Mouse (Mus musculus) urinary bladder, adult 18-20 months (tissue): ENCODE results near the gene Nfatc2ip.

Experiments
- DNase-seq, 2 experiments: peaks; one replicate each; pipeline ENCODE4 v3.0.0; 2022; ENCODE audit warnings: low spot score in 2 of 2, mixed read lengths in 2 of 2

Nfatc2ip gene

DNA sequence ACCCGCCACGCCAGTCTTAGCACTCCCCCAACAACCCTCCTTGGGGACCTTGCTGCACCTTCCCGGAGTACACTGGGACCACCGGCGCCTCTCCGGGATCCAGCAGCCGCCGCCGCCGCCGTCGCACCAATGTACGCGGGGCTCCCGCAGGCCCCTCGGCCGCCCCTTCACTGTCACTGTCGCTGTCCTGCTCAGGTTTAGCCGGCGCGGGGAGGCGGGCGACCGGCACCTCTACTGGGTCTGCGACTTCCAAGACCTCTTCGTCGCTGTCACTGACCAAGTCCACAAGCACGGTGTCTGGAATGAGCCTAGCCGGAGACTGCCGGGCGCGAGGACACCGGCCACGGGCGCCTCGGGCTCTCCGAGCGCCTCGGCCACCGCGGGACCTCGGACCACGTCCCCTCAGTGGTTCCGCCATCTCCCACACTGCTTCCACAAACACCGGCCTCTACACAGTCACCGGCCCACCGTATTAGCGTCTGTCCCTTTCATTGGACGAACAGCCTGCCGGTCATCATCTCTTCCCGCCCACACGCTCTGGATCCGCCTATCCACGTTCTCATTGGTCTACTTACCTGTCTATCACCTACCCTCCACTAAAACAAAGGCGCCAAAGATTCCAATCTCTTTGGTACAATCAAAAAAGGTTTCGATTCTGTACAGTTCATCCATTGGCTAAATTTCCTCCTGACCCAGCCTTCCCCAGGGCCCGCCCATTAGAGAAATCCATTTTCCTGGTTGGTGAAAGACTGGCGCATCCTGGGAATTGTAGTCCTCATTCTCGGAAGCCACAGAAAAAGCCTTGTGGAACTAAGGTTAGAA lies at the start of gene Nfatc2ip:
Nfatc2ip (minus strand) TSS at position 440 of the 822 bp plus-strand sequence.
- DNase-seq: peak; percentile 92 to 95

- no peak for DNase-seq
Observed at GRCm38 (mm10) chr7:126446217-126446616, 49.7 kb upstream of the Nfatc2ip start.

DNA sequence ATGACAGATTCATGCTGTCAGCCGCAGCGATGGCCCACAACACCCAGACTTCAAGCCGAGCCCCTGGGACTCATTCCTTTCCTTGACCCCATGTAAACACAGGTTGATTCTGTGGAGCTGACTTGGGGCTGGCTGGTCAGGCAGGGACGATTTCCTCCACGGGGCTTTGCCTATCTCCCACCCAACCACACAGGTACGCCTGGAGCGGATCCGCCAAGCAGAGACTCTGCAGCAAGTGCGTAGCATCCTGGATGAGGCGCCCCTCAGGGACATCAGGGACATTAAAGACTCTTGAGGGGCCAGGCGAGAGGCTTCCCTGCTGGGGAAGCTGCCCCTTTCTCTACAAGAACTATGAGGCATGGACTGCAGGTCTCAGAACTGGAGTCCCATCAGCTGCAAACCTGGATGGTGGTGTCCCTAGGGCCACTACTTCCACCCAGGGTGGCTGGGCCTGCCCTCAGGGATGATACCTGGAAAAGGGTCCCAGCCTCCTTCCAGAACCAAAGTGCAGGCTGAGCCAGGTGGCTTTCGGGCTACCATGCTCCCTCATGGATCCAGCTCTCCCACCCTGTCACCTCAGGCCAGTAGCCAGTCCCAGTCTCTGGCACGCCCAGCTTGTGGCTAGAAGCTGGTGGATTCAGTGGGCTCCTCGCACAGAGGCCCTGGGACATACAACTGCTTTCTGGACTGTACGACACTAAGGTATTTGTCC lies 48.7 kb upstream of the Nfatc2ip start:
- DNase-seq: no peak

- DNase-seq: no peak
Observed at GRCm38 (mm10) chr7:126444536-126444935, 48.0 kb upstream of the Nfatc2ip start.

DNA sequence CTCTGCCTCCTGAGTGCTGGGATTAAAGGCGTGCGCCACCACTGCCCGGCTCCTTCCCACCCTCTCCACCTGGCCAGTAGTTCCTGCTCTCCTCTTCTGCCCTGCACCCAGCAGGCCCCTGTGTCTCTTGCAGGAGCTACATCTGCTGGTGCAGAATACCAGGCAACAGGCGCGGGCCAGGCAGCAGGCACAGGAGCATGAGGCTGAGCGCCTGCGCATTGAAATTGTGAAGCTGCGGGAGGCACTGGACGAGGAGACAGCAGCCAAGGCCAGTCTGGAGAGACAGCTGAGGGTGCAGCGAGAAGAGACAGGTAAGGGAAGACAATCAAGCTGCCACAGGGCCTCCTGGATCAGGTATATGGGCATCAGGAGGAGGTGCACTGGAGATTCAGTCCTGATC lies 47.5 kb upstream of the Nfatc2ip start:
- no peak for DNase-seq

GRCm38 (mm10) chr7:126440134-126440533 lies 43.6 kb upstream of the Nfatc2ip start:
- no peak for DNase-seq

- DNase-seq: peak in 1 of 2 experiments; percentile 33
Observed at GRCm38 (mm10) chr7:126436851-126437250, 40.3 kb upstream of the Nfatc2ip start.

GRCm38 (mm10) chr7:126435801-126436200 lies 39.3 kb upstream of the Nfatc2ip start:
- DNase-seq: no peak

DNA sequence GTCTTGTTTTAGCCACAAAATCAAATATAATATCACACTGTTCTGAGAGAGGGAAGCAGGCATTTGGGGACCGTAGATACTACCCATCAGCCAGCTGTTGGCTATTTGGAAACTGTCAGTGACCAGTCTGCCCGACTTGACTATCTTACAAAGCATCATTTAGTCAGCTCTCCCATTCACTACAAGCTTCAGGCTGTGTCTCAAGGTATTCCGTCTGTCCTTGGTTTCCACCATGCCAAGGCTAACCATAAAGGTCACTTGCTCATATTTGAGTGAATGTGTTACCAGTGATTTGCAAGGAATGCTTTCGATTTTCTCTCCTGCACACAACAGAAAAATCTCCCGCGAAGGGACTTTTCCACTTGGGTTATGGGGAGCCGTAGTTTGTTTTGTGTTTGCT lies 38.2 kb upstream of the Nfatc2ip start:
- no peak for DNase-seq

DNA sequence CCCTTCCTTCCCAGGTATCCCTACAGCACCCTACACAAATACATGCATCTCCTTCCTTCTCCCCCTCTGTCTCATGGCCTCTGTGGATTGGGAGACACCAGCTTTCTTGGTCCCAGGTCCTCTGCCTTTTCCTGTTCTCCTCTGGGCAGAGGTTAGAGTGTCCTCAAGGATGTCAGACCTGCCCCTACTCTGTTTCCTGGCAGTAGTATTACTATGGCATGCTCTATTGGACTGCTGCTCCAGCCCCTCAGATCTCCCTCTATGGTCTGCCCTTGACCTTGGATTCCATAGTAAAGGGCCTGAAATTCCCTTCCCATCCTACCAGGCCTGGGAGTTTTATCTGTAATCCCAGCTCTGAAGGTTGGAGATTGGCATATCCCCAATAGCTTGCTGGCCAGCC lies 33.6 kb upstream of the Nfatc2ip start:
- DNase-seq: no peak

- no peak for DNase-seq
Observed at GRCm38 (mm10) chr7:126429503-126429898, 33.0 kb upstream of the Nfatc2ip start.

DNA sequence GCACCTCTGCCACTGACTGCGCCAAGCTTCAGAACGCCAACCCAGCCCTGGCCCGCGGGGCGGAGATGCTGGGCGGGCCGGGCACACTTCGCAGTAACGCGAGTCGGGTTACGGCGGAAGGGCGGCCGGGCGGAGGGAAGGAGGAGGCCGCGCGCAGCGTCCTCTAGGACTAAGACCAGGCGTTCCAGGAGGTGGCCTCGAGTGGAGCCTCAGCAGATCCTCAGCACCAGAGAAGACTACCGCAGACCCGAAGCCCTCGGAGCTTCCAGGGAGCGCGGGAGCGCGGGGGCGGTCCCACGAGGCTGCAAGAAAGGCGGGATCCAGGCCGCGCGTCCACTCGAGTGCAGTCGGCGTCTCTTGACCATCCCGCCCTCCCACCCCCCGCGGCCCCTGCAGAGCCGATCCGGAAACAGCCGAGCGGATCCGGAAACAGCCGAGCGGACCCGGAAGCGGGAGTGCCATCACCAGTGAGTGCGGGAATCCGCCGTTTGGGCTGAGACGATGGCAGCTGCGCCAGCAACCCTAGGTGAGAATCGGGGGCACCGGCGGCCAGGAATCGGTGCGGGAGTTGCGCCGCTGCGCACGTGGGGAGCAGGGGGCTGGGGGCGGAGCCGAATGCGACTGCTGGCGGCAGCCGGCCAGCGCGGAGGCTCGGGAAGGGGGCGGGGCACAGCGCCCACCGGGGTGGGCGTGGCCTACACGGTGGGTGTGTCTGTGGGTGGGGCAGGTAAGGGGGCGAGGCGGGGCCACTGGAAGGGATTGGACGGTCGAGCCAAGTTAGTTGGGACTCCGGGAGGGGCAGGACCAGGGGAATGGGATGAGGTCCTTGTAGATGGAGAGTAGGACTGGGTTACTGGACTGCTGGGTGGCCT lies 32.3 kb upstream of the Nfatc2ip start, which contains the start of gene Rabep2:
Rabep2 (plus strand) TSS at position 129 of the 872 bp plus-strand sequence.
- DNase-seq: peak; percentile 91 to 98

GRCm38 (mm10) chr7:126428154-126428553 lies 31.6 kb upstream of the Nfatc2ip start:
- DNase-seq: no peak

DNA sequence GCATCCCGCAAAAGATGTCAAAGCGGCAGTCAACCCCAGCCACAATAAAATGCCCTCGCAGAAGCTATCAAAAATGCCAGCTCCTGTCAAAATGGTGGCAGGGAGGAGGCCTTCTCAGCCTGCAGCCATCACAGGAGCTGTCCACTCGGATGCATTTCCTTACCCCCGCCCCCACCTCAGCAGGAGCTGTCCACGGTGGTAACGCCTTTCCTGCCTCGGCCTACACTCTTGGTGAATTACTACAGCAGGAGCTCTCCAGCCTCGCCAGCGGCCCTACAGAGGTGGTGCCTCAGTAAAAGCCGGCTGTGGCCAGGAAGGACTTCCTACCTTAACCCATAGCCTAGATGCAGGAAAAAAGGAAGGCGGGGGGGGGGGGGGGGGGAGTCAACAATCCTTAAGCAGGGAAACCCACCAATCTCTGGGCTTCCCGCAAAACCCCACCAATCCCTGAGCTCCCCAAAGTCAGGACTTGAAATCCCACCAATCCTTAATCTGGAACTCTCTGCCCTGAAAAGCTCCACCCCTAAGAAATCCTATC lies 30.9 kb upstream of the Nfatc2ip start:
- DNase-seq: no peak

DNA sequence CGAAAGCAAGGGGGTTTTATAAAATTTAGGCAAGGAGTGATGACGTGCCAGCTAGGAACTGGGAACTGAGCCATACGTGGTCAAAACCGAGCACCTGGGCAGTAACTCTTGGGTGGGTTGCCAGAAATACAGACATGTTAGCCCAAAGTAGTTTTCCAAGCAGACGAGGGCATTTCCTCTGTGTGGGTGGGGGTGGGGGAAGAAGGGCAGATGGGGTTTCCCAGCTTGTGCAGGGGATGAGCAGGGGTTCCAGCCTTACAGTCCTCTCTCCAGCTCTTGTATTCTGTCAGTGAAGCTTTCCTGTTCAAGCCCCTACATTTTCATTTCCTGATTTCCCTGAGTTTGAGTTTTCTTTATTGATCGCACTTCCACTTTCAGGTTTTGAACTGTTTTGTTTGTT lies 27.6 kb upstream of the Nfatc2ip start:
- no peak for DNase-seq

DNA sequence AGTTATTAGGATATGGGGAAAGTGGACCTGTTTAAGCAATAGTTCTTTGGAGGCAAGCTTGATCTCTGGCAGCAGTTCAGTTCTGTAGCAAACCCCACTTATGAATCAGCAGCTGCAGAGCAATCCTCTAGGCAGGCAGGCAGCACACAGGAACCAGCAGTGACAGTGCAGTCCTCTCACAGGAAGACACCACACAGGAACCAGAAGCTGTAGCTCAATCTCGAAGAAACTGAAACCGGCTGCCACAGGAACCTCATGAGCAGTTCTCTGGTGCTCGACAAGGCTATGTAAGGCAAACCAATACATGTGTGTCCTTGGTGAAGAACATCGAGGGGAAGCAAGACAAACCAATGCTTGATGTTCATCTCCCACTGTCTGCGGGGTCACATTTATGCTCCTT lies 25.2 kb upstream of the Nfatc2ip start:
- no peak for DNase-seq

DNA sequence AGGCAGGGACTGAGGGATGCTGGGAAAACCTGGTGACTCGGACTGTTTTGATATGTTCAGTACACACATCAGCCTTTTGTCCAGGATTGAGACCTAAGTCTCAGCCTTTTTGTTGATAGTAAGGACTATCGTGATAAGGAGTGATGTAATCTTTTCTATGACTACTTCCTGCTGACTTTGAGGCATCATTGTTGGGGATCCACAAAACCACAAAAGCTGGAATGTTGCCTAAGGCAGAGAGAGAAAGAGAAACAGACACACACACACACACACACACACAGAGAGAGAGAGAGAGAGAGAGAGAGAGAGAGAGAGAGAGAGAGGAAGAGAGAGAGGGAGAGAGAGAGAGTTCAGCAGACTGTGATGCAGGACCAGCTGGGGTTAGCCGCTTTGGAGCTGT lies 22.0 kb upstream of the Nfatc2ip start:
- no peak for DNase-seq

DNA sequence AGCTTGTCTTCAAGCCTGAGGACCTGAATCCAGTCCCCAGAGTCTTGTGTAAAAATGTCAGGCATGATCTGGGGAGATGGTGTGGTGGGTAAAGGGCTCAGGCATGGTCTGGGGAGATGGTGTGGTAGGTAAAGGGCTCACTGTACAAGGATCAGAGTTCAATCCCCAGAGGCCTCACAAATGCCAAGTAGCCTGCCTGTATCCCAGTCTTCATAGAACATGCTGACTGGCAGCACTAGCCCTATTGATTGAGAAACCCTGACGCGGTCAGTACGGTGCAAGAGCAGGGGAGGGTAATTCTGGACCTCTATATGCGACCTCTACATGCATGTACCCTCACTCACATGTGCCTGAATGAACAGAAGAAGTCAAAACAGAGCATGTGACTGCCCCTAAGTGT lies 21.1 kb upstream of the Nfatc2ip start:
- DNase-seq: no peak

DNA sequence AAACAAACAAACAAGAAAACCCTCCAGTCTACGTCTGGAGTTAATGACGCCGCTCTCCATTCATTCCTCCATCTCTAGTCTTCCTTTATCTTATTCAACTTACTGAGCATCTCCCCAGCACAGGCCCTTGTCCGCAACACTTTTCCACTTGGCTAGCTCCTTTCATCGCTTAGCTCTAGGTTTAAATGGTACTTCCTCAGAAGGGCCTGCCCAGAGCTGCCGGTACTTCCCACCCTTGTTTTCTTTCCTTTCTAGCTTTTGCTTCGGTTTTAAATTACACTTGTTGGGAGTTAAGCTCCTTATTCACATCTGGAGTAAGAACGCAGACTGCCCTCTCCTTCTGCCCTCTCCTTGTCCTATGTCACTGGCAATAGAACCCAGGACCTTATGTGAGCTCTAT lies 20.5 kb upstream of the Nfatc2ip start:
- no peak for DNase-seq

- no peak for DNase-seq
Observed at GRCm38 (mm10) chr7:126416615-126417014, 20.1 kb upstream of the Nfatc2ip start.

- DNase-seq: no peak
Observed at GRCm38 (mm10) chr7:126414725-126415124, 18.2 kb upstream of the Nfatc2ip start, which contains the start of gene Cd19. TSS of gene Cd19 (minus strand) at chr7:126414889.

DNA sequence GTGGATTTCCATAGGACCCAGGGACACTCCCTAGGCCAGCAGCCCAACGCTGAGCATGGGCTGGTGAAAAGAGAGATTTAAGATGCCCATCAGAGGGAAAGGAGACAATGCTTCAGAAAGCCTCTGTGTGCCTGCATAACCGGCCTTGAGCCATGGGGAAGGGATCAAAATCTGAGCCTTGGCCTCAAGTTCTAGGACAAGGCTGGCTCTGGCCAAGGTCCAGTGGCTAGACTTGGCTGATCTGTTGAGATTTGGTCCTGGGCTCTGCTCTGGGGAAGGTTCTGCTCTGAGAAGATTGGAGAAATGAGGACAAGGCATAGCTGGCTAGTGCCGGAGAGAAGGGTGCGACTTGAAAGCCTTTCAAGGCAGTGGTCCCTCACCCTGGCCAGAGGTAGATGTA lies 14.5 kb upstream of the Nfatc2ip start:
- no peak for DNase-seq
